Mouse (Mus musculus): ENCODE results near the gene Casq1. TPM values are rescaled to one million over a fixed set of nuclear protein-coding genes. Genes with fewer than 3 reads are reported as not detected.

Casq1 gene
- total RNA-seq, 2 experiments from 2014 or later: 12.6 to 18.0 TPM

DNA sequence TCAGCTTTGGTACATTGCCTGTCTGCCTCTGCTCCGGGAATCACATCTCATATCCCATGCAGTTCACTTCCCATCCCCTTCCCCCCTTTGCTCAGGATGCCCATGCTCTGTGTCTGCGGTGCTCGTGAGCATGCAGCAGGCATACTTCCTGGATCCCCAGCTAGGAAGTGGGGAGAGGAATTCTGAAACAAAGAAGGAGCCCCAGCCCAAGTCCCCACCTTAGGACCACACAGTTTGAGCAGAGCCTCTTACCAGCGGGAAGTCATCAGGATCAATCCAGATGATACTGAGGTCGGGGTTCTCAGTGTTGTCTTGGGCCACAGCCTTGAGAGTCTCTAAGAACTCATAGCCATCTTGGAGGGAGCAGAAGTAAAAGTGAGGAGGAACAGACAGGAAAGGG lies 6.9 kb downstream of the Casq1 start:
- intact Hi-C loops (cut with DNase I): no loop called here

DNA sequence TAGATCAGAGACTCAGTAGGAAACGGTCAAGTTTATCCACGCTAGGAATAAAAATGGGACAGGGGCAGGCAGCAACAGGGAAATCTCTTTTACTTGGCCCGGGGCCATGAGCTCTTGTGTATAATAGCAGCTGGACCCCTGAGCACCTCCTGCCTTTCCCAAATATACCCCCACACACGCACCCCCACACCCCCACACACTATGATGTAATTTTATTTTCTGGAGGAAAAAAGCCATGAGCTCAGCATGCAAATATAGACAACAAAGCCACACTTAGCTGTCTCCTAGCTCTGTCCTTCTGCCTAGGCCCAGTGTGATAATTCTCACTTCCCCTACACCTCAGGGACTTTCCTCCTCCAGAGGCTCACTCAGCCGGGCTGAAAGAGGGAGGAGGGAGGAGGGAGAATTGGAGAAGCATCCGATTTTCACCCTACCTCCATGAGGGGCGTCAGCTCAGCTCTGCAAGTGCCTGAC lies 12.5 kb downstream of the Casq1 start:
- no peak for DNase-seq (ENCODE audit: low spot score)
- intact Hi-C loops (cut with DNase I): loop anchor here (1.0 kb wide), 1 partner anchor 10 kb away; no protein-coding TSS in a partner anchor

More for the DNA sequence above, 6.9 kb downstream of the Casq1 start:
- DNase-seq (ENCODE audit: low spot score): no peak

DNA sequence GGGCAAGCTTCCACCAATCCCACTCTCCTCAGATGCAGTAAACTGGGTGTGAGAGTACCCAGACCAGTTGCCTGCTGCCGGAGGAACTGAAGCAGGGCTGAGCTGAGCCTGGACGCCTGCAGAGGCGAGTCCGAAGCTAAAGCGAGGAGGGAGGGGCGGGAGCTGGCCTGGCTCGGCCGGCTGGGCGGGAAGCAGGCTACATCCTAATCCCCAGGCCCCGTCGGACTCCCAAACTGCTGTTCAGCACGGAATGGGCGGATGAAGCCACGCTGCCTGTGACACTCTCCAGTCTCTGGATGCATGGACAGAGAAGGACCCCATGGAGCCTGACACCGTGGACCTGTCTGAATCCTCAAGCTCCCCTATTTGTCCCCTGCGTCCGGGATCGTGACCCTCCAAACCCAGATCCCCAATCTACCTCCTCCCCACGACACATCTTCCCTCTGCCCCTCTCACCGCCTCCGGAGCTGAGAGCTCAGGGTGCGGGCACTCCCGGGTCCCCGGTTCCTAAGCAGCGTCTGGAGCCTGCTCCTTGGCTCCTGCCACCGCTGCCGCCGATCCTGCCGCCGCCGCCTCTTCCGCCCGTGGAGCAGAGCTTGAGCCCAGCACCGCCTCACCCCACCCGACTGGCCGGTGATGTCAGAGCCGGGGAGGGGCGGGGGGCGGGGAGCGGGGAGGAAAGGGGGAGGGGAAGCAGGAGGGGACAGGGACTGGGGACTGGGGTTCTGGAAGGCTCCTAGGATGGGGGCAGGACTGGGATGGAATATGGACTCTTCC lies 13.3 kb downstream of the Casq1 start, which contains the start of gene Pea15a:
TSS of gene Pea15a (minus strand) at position 664 of the 777 bp plus-strand sequence.
- intact Hi-C loops (cut with DNase I): no loop called here
- DNase-seq (ENCODE audit: low spot score): peak; percentile 82

DNA sequence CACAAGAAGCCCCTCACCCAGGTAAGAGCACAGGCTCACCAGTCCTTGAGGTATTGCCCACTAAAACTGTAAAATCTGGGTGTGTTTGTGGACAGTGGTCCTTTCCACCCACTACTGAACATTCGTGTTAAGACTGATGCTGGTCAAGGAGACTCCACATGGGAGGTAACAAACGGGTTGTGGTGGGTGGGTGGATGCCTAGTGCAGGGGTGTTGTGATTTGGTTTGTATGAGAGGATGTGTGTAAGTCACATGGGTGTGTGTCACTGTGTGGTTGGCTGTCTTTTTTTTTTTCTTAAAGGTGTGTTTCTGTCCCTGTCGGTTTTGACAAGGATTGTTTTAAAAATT lies 14.0 kb downstream of the Casq1 start:
- intact Hi-C loops (cut with DNase I): no loop called here
- no peak for DNase-seq (ENCODE audit: low spot score)

DNA sequence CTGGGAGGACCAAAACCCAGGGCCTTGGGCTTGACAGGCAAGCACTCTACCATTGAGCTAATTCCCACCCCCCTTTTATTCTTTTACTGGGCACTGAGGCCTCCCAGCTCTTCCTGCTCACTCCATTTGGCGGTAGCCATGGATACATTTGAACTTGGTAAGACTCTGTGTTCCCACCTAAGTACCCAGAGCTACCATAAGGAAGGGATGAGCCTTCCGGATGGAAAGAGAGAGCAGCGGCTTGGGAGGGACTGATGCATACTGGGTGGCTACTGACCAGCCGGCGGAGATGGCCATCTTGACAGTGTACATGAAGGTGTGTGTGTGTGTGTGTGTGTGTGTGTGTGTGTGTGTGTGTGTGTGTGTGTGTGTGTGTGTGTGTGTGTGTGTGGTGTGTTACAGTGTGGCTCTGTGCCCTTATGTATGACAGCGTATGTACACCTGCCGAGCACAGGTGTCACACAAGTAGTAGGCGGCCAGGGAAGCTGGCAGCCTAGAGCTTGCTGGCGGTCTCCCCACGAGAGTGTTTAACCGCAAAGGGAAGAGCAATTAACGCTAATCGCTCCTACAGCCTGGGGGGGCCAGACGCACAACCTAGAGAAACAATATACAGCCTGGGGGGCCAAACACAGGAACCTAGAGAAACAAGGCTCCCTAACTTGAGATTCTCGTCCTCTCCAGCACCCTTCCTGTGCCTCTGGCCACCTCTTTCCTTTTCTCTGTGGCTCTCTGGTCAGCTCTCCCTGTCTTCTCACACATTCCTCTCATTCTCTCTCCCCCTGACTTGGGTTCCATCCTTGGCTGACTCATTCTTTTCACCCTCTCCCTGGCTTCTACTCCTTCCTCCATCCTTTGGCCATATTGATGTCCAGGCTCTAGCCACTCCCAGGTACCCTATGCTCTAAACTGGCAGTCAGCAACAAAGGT lies 14.6 kb downstream of the Casq1 start:
- no peak for DNase-seq (ENCODE audit: low spot score)
- intact Hi-C loops (cut with DNase I): no loop called here

DNA sequence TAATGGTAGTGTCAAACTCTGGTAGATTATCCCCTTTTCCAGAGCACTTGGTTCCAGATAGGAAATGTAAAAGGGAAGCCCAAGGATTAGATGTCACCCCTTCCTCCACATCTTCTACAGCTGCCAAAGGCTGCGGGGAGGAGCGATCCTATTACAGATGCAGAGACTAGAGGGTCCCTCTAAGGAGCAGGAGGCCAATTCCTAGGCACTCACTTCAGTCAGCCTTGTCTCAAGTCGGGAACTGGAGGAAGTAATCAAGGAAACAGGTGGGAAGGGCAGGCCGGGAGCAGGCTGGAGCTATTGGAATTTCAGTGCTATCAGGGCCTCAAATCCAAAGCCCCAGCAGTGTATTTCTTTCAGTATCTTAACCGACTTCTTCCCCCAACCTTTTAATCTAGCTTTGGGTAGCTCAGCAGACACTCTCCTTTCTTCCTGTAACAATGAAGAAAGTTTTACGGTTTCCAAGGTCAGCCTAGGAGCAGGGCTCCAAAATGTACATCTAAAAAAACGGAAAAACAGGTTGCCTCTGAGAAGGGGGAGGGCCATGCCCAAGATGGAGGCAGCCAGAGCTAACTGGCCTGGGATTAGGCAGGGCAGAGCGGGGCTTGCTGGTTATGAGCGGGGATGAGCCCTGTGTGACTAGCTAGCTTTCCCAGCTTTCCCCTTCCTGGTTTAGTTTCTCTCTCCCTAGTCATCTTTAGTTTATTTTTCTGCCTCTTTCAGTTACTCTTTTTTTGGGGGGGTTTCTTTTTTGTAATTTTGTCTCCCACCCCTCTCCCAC lies 15.4 kb downstream of the Casq1 start:
- intact Hi-C loops (cut with DNase I): no loop called here
- DNase-seq (ENCODE audit: low spot score): no peak

DNA sequence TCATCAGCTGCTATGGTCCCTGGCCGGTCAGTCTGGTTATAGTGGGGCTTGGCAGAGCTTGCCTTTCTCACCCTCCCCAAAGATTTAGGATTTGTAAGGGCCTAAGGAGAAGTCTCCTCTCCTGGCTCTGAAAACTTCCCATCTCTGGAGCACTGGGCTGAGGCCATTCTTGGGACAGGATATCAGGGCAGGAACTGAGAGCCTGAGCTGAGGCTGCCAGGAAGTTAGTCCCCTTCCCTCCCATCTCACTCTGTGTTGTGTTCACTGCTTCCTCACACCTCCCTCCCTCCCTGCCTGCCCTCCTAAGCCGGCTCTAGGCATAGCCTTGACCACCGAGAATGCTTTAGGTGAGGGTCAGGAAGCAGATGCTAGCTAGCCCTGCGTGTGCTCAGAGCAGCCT lies 16.1 kb downstream of the Casq1 start:
- DNase-seq (ENCODE audit: low spot score): no peak
- intact Hi-C loops (cut with DNase I): no loop called here

DNA sequence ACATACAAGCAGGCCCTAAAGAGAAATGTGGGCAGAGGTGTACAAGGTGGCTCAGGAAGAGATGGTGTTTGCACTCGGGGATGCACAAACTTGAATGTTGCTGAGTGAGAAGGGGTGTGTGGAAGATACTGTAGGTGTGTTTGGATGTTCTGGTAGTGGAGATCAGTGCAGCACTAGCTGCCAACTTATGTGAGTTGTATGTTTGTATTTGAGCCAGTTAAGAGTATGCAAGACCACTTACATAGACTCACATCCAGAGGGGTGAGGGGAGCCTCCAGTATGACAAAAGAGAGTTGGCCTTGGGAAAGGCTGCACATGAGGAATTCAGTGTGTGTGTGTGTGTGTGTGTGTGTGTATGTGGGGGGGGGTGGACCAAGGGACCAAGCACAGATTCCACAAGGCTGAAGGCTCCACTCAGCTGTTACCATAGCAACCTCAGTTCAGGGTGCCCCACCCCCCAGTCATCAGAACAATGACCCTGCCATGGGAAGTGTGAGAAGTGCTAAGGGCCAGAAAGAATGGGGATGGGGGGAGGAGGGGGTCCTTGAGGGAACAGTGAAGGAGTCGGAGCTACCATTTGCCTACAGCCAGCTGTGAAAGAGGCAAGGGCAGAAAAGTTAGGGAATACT lies 16.7 kb downstream of the Casq1 start:
- intact Hi-C loops (cut with DNase I): no loop called here
- no peak for DNase-seq (ENCODE audit: low spot score)

DNA sequence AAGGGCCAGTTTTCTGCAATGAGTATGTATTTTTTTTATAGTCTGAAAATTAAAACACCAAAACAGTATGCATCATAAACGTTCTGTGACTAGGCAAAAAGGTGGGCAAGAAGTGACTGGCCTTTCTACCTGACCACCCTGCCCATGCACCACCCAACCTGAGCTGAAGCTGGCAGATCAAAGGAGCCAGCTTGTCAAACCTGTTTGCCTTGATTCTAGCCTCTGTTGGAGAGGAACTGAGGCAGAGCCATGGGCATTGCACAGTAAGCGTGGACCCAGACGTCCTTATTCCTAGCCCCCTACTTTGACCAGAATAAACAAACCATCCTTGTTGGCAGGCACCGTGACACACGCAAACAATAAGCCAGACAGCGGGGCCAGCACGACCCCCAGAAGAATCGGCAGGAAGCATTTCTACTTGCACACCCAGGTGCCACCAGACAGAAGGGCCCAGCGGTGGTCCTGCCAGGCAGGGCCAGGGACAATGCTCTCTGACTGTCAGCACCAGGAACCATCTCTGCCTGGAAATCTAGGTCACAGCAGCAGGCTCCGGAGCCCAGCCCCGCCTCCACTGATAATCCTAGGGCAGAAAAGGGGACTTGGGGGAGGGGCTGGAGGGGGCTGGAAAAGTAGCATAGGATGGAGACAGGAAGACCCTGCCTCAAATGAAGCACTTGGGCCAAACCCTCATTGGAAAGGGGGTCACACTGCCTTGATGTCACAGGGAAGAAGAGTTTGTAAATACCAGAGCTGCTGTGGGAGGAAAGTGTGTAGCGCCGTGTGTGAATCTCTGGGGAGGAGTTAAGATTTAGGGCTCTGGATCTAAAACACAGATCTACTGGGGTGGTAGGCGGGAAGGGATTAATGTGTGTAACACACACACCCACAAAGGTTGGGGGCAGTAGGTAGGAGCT lies 17.4 kb downstream of the Casq1 start:
- intact Hi-C loops (cut with DNase I): no loop called here
- DNase-seq (ENCODE audit: low spot score): no peak

DNA sequence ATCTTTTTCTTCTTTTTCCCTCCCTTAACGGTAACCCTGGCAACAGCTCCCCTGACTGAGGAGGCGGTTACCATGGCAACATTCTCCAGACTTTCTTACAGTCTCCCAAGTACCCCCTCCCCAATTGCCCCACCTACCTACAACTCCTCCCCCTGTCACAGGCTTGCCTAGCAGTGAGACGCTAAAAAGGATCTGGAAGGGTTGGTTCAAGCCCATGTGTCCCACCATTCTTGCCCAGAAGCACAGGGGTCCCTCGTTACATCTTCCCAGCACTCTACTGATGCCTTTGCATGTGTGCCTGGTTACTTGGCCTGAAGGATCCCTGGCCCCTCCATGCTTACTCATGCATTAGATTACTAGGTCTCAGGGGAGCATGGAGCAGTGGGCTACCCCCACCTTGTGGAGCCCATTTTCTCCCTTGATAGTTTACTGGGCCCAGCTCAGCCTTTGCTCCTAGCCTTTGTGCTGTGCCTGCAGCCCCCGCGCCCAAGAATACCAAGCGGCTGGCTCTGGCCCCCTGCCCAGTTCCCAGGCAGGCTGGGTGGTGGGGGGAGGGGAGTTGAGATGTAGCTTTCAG lies 18.7 kb downstream of the Casq1 start:
- DNase-seq (ENCODE audit: low spot score): no peak
- intact Hi-C loops (cut with DNase I): no loop called here

DNA sequence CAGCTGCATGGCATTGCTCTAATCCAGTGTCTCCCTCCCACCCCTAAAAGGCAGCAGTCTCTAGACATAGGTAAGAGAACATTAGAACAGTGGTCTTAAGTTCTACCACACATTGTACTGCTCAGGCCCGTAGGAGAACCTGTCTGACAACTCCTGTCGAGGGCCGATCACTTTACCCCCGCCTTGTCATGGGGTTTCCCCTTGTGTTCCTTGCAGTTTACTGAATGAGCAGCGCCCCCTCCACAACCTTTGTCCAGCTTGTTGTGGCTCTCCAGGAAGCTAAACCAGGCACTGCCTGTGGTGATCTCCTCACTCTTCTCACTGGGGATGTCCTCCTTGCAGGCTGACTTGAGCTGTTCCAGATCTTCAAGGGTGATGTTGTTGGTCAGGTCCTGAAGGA lies 19.5 kb downstream of the Casq1 start:
- intact Hi-C loops (cut with DNase I): no loop called here
- no peak for DNase-seq (ENCODE audit: low spot score)

DNA sequence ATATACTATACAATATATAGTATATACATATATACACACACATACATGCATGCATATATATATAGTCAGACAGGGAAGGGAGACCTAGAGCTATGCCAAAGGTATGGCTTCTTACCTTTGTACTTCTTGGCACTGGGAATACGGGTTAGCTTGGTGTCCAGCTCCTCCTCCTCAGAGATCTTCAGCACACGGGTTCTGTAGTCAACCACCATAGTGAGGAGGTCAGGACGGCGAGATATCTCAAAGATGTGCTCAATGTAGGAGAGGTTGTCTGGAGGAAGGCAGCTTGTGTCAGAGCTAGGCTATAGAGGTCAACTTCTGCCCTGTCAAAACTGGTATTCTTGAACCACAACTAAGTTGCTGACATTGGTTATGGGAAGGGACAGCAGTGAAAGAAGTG lies 20.7 kb downstream of the Casq1 start:
- no peak for DNase-seq (ENCODE audit: low spot score)
- intact Hi-C loops (cut with DNase I): no loop called here

DNA sequence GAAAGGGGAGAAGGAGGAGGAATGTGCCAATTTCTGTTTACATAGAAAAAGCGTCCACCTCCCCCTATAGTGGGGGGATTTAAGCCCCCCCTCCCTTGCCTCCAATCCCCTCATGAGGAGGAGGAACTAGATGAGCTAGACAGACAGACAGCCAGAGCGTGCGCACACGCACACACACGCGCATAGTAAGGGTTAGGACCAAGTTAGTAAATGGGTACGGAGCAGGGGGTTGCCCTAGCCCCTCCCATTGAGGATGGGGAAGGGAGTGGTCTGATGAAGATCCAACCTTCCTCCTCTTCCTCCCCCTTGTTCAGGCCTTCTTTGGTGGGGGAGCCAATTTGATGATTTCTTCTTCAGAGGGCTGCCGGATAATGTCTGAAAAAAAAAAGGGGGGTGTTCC lies 21.4 kb downstream of the Casq1 start:
- intact Hi-C loops (cut with DNase I): no loop called here
- DNase-seq (ENCODE audit: low spot score): no peak

DNA sequence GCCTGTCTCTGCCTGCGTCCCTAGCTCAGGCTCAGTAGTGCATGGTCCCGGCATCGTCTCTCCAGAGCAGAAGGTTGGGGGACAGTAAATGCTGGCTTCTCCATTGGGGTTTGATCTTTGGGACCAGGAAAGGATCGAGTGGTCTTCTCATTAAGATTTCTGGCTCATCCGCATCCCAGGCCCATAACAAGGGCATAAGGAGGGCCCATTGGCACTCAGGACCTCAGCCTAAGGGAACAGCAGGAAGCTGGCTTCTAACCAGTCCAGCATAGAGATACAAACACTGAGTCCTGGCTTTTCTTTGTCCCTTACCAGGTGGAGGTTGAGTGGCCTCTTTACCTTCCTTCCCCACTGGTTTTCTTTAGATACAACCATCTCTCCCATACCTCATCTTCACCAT lies 21.8 kb downstream of the Casq1 start:
- DNase-seq (ENCODE audit: low spot score): no peak
- intact Hi-C loops (cut with DNase I): no loop called here

DNA sequence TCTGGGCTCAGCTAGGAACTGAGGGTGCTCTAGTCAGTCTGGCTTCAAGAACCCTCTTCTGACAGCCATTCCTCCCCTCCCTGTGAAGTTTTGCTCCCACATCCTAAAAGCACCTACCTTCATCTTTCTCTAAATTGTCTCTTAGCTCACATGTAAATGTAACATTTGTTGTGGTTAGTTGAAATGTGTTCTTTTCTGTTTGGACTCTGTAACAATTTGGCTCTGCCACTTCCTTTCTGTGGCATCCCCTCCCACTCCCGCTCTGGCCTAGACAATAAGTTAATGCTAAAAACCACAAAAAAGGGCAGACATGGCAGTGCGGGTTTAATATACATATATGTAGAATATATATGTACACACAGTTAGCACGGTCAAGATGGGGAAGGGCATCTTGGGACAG lies 22.5 kb downstream of the Casq1 start:
- intact Hi-C loops (cut with DNase I): no loop called here
- DNase-seq (ENCODE audit: low spot score): no peak

DNA sequence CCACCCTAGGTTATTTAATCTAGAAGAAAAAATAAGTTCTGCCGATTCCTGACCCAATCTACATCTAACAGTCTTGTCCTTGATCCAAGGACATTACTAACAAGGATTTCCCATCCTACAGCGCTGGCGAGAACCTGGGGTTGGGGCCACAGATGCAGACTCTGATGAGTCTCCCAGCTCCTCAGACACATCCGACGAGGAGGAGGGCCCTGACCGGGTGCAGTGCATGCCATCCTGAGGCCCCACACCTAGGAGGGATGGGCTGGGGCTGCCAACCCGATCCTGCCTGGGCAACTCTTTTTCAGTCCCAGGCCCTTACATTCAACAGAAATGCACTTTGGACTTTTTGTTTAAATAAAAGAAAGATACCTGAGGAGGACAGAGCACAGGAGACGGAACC lies 25.2 kb downstream of the Casq1 start:
- intact Hi-C loops (cut with DNase I): no loop called here
- no peak for DNase-seq (ENCODE audit: low spot score)

DNA sequence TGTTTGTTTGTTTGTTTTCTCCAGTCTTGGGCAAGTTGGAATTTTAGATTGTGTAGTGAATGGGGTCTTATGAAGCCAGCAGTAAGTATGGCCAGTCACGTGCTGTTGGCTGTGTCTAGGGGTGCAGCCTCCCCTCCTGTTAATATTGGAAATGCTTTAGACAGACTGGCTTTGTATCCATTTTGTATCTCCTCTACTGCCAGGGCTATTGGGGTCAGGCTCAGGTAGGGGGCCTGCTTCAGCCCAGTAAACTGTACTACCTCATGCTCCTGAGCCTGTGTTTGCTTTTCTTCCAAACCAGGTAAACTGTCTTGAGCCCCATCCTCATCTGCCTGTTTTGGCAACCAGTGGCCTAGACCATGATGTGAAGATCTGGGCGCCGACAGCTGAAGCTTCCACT lies 27.5 kb downstream of the Casq1 start:
- intact Hi-C loops (cut with DNase I): no loop called here
- DNase-seq (ENCODE audit: low spot score): no peak

DNA sequence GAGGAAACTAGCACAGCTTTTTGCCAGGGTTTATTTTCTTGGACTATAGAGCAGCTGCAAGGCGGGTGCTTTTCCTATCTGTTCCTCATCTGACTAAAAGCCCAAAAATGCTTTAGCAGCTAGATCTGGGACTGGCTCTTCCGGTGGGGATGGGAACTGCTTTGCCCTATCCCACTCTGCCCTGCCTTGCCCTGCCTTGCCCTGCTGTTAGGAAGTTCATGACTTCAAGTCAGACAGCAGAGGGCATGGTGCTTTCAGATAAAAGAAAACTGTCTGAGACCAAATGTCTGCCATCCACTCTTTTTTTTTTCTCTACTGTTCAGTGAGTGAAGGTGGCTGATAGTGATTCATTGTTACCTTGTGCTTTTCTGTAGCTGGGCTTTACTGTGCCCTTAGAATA lies 28.1 kb downstream of the Casq1 start:
- intact Hi-C loops (cut with DNase I): no loop called here

DNA sequence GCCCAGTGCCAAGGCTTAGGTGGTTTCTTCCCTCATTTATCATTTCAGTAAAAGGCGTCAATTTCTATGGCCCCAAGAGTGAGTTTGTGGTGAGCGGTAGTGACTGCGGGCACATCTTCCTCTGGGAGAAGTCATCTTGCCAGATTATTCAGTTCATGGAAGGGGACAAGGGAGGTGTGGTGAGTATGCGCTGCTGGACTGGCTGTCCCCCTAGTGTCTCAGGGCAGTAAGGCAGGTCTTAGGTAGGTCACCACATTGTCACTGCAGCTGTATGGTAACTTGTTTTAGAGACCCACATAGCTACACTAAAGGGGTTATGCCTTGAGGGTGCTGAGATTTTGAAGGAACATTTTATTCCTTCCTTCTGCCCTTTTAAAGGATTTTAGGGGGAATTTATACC lies 30.8 kb downstream of the Casq1 start:
- DNase-seq (ENCODE audit: low spot score): no peak
- intact Hi-C loops (cut with DNase I): no loop called here

More for the DNA sequence above, 28.1 kb downstream of the Casq1 start:
- no peak for DNase-seq (ENCODE audit: low spot score)

Data from heart, postnatal 25 days (tissue).